Mouse (Mus musculus) liver, embryonic 15.5 days (tissue): ENCODE results near the gene Arrdc2. TPM values are rescaled to one million over a fixed set of nuclear protein-coding genes. Genes with fewer than 3 reads are reported as not detected.
A peak's percentile ranks its signal among the peaks of the same experiment; 100 is the strongest.

Experiments
- ATAC-seq: fragments of 200-750 bp; cut with Nextera tagmentation; 2 replicates; pipeline ENCODE4 v1.8.0; 2017; ENCODE audit warnings: moderate number of reproducible peaks, mild to moderate bottlenecking, moderate library complexity; ENCODE audit not compliant: insufficient read depth
- H3K27ac ChIP-seq: fragments of 300-500 bp; sonication (generic); replicated peaks from 2 replicates; pipeline ENCODE4 v1.5.1; 2015; ENCODE audit warnings: mild to moderate bottlenecking, inconsistent platforms
- H3K27me3 ChIP-seq: fragments of 300-500 bp; sonication (generic); 2 replicates; pipeline ENCODE4 v1.6.1; 2015; ENCODE audit warnings: mild to moderate bottlenecking, inconsistent platforms
- H3K36me3 ChIP-seq: fragments of 300-500 bp; sonication (generic); replicated peaks from 2 replicates; pipeline ENCODE4 v1.6.1; 2015; ENCODE audit warnings: moderate library complexity, mild to moderate bottlenecking, inconsistent platforms
- H3K4me1 ChIP-seq: fragments of 300-500 bp; sonication (generic); replicated peaks from 2 replicates; pipeline ENCODE4 v1.6.1; 2015; ENCODE audit warnings: inconsistent platforms
- H3K4me2 ChIP-seq: fragments of 300-500 bp; sonication (generic); 2 replicates; pipeline ENCODE4 v1.6.1; 2015; ENCODE audit warnings: moderate library complexity, mild to moderate bottlenecking, inconsistent platforms
- H3K4me3 ChIP-seq: fragments of 300-500 bp; sonication (generic); replicated peaks from 2 replicates; pipeline ENCODE4 v1.5.1; 2015; ENCODE audit warnings: mild to moderate bottlenecking, inconsistent platforms
- H3K9ac ChIP-seq: fragments of 300-500 bp; sonication (generic); 2 replicates; pipeline ENCODE4 v1.6.1; 2015; ENCODE audit warnings: moderate library complexity, mild to moderate bottlenecking, inconsistent platforms
- H3K9me3 ChIP-seq: fragments of 300-500 bp; sonication (generic); replicated peaks from 2 replicates; pipeline ENCODE4 v1.6.1; 2016; ENCODE audit warnings: inconsistent platforms
- WGBS: fragments of 180-500 bp; shearing (Covaris S2); methylation state at CpG from one replicate; pipeline ENCODE4 v1.1.7; 2015; ENCODE audit warnings: mixed read lengths; ENCODE audit not compliant: insufficient replicate concordance; 5-methylcytosine and 5-hydroxymethylcytosine counted together
- polyA plus RNA-seq: library from polyadenylated mRNA; unstranded; fragments of >200 nt; fragmentation: Nextera tagmentation; extraction: Ambion mirVana; gene quantifications from 2 replicates; pipeline ENCODE4 v1.2.1, GENCODE M21; 2015

Arrdc2 gene
- 12.6 and 15.2 TPM in 2 replicates for polyA plus RNA-seq

GRCm38 (mm10) chr8:70839408-70840351, at the start of gene Arrdc2:
Arrdc2 (minus strand) TSS chr8:70839720.
- H3K4me2 ChIP-seq: peak within 1 kb of the TSS; percentile 91
- H3K27me3 ChIP-seq: no peaks in the 10 kb centered on the region
- peak within 1 kb of the TSS; percentile 98 for H3K27ac ChIP-seq
- peaks cover 30% of the 10 kb centered on the region for H3K36me3 ChIP-seq
- no peaks in the 10 kb centered on the region for H3K9me3 ChIP-seq
- WGBS: under 1% methylated on average over 55 of the region's 55 CpGs
- ATAC-seq: peak; percentile 88
- peak within 1 kb of the TSS; percentile 84 for H3K4me3 ChIP-seq
- peak within 1 kb of the TSS; percentile 92 for H3K9ac ChIP-seq
- peaks cover 90% of the 10 kb centered on the region for H3K4me1 ChIP-seq

DNA sequence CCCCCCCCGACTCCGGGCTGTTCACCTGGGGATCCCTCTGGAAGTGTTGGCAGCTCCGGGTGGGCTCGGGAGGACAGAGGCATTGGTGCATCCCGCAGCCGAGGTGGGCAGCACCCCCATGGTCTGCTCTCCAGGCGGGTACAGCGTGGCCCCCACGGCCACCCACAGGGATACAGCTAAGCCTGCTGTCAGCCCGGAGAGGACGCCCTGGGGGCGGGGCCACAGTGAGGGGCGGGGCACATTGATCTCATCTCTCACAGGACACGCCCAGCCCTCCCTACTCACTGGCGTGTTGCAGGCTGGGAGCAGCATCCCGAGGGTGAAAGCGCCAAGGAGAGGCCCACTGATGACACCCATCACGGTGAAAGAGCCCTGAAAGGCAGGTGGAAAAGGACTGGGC, 48.1 kb upstream of the Arrdc2 start:
- H3K4me2 ChIP-seq: peak overlapping the region; percentile 20; the same call in 1 of the 2 replicates

GRCm38 (mm10) chr8:70885612-70886011, 46.1 kb upstream of the Arrdc2 start:
- Histone ChIP-seq H3K27me3 (peaks cover 72% of the 10 kb centered on the region), H3K36me3 (no peaks in the 10 kb centered on the region), H3K27ac (no peak overlapping the region), H3K4me3 (no peak overlapping the region), H3K9me3 (no peaks in the 10 kb centered on the region), H3K4me1 (peaks cover 6% of the 10 kb centered on the region), H3K9ac (no peak overlapping the region), H3K4me2 (no peak overlapping the region)
- WGBS: 14% methylated on average over 12 of the region's 12 CpGs
- ATAC-seq: no peak

More for the DNA sequence above, 48.1 kb upstream of the Arrdc2 start:
- no peak overlapping the region for H3K9ac ChIP-seq
- no peak overlapping the region for H3K27ac ChIP-seq
- peak; percentile 42; the same call in 1 of the 2 replicates for ATAC-seq
- peaks cover 23% of the 10 kb centered on the region for H3K4me1 ChIP-seq
- no peaks in the 10 kb centered on the region for H3K36me3 ChIP-seq
- no peak overlapping the region for H3K4me3 ChIP-seq
- no peaks in the 10 kb centered on the region for H3K9me3 ChIP-seq
- 5% methylated on average over 18 of the region's 18 CpGs for WGBS
- peaks cover 87% of the 10 kb centered on the region for H3K27me3 ChIP-seq

GRCm38 (mm10) chr8:70884683-70885082, 45.2 kb upstream of the Arrdc2 start:
- peaks cover 72% of the 10 kb centered on the region for H3K27me3 ChIP-seq
- ATAC-seq: no peak

DNA sequence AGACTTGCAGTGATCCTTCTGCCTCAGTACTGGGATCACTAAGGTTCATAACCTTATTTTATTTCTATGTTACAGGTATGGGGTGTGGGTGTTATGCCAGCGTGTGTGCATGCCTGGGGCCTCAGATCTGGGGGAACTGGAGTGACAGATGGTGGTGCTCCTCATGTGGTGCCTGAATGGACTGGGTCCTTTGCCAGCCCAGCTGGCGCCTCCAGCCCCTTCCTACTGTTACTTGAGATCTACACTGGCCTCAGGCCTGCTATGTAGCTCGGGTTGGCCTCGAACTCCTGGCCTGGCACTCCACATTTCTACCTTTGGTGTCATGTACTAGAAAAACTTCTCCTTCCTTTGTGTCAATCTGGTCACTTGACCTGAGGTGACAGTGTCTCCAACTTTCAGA, 44.7 kb upstream of the Arrdc2 start:
- Histone ChIP-seq H3K9ac (no peak overlapping the region), H3K9me3 (no peaks in the 10 kb centered on the region), H3K36me3 (no peaks in the 10 kb centered on the region), H3K4me1 (peaks cover 6% of the 10 kb centered on the region), H3K27me3 (peaks cover 72% of the 10 kb centered on the region), H3K27ac (no peak overlapping the region), H3K4me3 (no peak overlapping the region), H3K4me2 (no peak overlapping the region)
- 65% methylated on average over 4 of the region's 4 CpGs for WGBS
- no peak for ATAC-seq

More at GRCm38 (mm10) chr8:70884683-70885082, 45.2 kb upstream of the Arrdc2 start:
- H3K4me1 ChIP-seq: peaks cover 6% of the 10 kb centered on the region
- no peak overlapping the region for H3K27ac ChIP-seq
- no peak overlapping the region for H3K4me3 ChIP-seq
- H3K9me3 ChIP-seq: no peaks in the 10 kb centered on the region
- no peaks in the 10 kb centered on the region for H3K36me3 ChIP-seq
- no peak overlapping the region for H3K4me2 ChIP-seq
- no peak overlapping the region for H3K9ac ChIP-seq
- WGBS: 51% methylated on average over 10 of the region's 10 CpGs

DNA sequence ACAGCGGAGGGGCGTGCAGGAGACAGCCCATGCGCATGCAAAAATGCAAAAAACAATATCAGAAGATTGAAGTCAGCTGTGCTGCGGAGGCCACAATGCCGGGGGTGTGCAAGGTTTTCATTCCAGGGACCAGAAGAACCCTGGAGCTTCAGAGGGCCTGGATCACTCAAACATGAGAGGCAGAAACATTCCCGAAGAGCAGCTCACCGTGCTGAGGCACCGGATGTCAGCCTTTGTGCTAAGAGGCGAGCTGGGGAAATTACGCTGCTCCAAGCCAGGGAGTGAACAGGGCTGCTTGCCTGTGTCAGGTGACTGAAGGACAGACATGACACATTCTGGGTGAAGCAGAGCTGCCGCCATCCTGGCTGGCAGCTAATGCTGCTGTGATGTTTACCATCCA, 41.0 kb upstream of the Arrdc2 start:
- H3K9ac ChIP-seq: no peak overlapping the region
- WGBS: 33% methylated on average over 11 of the region's 11 CpGs
- no peak overlapping the region for H3K4me3 ChIP-seq
- H3K9me3 ChIP-seq: no peaks in the 10 kb centered on the region
- no peaks in the 10 kb centered on the region for H3K36me3 ChIP-seq
- peaks cover 39% of the 10 kb centered on the region for H3K27me3 ChIP-seq
- peaks cover 9% of the 10 kb centered on the region for H3K4me1 ChIP-seq
- H3K27ac ChIP-seq: no peak overlapping the region
- no peak overlapping the region for H3K4me2 ChIP-seq
- no peak for ATAC-seq

DNA sequence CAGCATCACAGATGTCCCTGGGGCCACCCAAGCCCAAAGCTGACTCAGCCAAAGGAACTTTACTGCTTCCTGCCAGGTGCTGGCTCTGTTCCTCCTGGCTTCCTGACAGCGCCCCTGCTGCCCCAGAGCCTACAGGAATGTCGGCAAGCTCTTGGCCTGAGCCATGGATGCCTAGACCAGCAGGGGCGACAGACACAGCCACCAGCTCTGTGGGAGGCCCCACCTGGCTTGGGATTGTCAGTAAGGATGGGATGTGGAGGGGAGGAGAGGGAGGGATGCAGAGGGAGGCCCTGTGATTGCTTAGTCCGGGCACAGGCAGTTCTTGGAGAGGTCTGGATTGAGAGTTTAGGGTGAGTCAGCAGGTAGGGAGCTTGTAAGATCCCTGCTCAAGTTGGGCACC, 40.6 kb upstream of the Arrdc2 start:
- H3K27ac ChIP-seq: no peak overlapping the region
- no peaks in the 10 kb centered on the region for H3K9me3 ChIP-seq
- H3K36me3 ChIP-seq: no peaks in the 10 kb centered on the region
- H3K4me3 ChIP-seq: no peak overlapping the region
- H3K4me1 ChIP-seq: peaks cover 9% of the 10 kb centered on the region
- no peak for ATAC-seq
- no peak overlapping the region for H3K4me2 ChIP-seq
- peaks cover 34% of the 10 kb centered on the region for H3K27me3 ChIP-seq
- WGBS: 13% methylated on average over 4 of the region's 4 CpGs
- H3K9ac ChIP-seq: no peak overlapping the region

DNA sequence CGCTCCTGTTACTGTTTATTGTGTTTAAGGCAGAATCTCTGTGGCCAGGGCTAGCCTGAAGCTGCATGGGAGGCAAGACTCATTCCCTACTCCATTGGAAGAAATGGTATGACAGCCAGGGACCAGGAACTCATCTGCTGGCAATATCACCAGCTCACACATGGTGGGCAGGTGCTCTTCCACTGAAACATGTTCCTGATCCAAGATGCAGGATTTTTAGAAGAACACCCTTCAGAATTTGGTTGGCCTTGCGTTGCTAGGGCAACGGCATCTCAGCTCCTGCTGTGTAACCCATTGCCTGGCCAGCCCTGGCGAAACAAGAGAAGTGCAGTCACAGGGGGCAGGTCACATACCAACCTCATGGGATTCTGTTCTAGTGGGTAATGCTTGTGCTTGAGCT, 40.0 kb upstream of the Arrdc2 start:
- Histone ChIP-seq H3K4me1 (peaks cover 9% of the 10 kb centered on the region), H3K9me3 (no peaks in the 10 kb centered on the region), H3K27ac (no peak overlapping the region), H3K4me3 (no peak overlapping the region), H3K9ac (no peak overlapping the region), H3K4me2 (no peak overlapping the region), H3K36me3 (no peaks in the 10 kb centered on the region), H3K27me3 (peaks cover 28% of the 10 kb centered on the region)
- WGBS: 57% methylated on average over 4 of the region's 4 CpGs
- no peak for ATAC-seq

DNA sequence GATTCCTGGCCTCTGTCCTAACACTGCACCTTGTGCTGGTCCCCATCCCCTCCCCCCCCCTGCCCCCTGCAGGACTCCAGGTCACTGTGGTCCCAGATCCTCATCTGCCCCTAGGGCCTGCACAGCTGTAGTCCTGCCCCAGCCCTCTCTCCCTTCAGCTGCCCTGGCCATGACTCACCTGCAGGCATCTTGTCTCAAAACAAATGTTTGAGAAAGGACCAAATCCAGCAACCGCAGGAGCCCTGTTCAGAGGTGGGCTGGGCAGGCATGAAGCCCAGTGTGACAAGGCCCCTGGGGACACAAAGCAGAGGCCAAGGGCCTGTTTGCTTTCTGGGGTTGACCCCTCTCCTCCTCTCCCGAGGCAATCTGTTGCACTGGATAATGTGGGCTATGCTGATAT, 38.7 kb upstream of the Arrdc2 start:
- H3K9ac ChIP-seq: no peak overlapping the region
- H3K9me3 ChIP-seq: no peaks in the 10 kb centered on the region
- H3K4me1 ChIP-seq: peaks cover 19% of the 10 kb centered on the region
- no peak for ATAC-seq
- H3K36me3 ChIP-seq: no peaks in the 10 kb centered on the region
- H3K27me3 ChIP-seq: peaks cover 24% of the 10 kb centered on the region
- H3K4me2 ChIP-seq: no peak overlapping the region
- 43% methylated on average over 2 of the region's 2 CpGs for WGBS
- H3K4me3 ChIP-seq: no peak overlapping the region
- H3K27ac ChIP-seq: no peak overlapping the region

DNA sequence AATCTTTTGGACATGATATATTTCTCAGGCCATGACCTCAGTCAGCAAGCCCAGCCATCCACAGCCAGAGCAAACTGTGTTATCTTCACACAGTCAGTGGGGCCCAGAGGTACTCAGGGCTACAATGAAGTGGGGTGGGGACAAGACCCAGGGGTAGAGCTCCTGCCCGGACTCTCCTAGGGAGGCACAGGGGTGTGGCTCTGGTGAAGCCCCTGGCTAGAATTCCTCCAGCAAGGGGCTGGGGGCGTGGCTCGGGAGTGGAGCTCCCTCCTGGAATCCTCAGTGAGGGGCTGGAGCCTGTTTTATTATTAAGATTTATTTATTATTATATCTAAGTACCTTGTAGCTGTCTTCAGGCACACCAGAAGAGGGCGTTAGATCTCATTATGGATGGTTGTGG, 36.9 kb upstream of the Arrdc2 start:
- Histone ChIP-seq H3K9me3 (no peaks in the 10 kb centered on the region), H3K4me3 (no peak overlapping the region), H3K4me2 (no peak overlapping the region), H3K27ac (no peak overlapping the region), H3K36me3 (no peaks in the 10 kb centered on the region), H3K27me3 (peaks cover 21% of the 10 kb centered on the region), H3K9ac (no peak overlapping the region), H3K4me1 (peaks cover 34% of the 10 kb centered on the region)
- no peak for ATAC-seq
- WGBS: 22% methylated on average over 4 of the region's 4 CpGs

DNA sequence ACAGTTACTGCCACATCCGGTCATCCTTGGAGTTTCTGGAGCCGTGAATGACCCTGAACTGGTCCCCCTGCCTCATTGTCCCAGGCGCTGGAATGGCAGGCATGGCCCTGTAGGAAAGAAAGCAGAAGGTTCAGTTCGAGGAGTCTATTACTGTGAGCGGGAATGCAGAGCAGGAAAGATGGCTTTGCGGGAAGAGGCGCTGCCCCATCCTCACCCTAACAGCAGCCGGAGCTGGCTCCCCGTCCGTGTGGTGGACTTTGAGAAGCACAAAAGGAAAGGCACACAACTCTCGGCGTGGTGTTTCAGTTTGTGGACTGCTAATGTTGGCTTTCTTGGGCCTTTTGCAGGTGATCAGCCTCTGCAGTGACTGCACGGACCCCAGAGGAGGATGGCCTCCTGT, 34.9 kb upstream of the Arrdc2 start:
- Histone ChIP-seq H3K4me2 (no peak overlapping the region), H3K4me1 (peaks cover 45% of the 10 kb centered on the region), H3K27me3 (peaks cover 4% of the 10 kb centered on the region), H3K27ac (no peak overlapping the region), H3K4me3 (no peak overlapping the region), H3K36me3 (no peaks in the 10 kb centered on the region), H3K9ac (no peak overlapping the region), H3K9me3 (no peaks in the 10 kb centered on the region)
- WGBS: 82% methylated on average over 13 of the region's 13 CpGs
- no peak for ATAC-seq
